In the genomic region with DNA sequence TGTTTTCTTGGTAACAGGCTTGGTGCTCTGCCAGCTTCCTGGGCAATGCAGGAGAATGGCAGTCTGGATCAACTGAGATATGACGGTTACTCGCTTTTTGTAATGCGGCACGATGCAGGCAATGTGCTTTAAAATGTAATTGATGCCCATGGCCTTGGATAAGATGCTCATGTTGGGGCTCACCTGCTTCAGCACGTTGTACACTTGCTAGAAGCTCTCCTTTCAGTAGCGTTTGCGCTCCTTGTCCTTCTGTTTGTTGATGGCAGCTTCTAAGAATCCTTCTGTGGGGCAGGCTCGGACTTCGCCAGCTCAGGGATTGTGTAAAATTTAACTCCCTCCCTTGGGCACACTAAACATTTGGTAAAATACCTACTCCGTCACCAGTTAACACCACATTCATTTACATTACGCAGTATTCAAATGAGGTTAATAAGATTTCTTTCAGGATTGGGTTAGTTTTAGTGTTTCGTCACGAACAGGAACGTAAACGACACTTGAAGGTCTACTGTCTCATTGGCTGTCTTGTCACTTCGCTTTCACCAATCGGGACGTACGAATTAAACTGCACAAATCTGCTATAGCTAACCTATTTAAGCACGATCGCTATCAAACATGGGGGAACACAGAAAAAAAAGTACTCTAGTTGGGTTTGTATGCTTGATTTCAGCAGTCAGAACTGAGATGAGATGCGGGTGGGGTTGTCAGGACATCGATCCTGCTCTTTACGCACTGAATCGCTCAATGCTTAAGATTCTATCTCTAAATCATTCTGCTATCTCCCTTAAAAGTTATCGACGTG, we compare ENCODE assay signal across 8 mouse cellular contexts. TPM values are rescaled to one million over a fixed set of nuclear protein-coding genes. Genes with fewer than 3 reads are reported as not detected.
DNase-seq lines count a peak whose midpoint lies in the region; ATAC-seq lines count a peak whose summit lies in the region.

Hist1h2be (minus strand) TSS at position 392 of the 799 bp plus-strand sequence.

- H3K36me3 ChIP-seq in embryonic facial prominence, embryonic 10.5 days (replicated peaks): no peaks in the 10 kb centered on the region
- no peaks in the 10 kb centered on the region for H3K36me3 ChIP-seq in intestine, embryonic 15.5 days

- H3K27ac ChIP-seq in embryonic facial prominence, embryonic 10.5 days (replicated peaks): peak within 1 kb of the TSS; percentile 97
- peak within 1 kb of the TSS; percentile 97 for H3K27ac ChIP-seq in intestine, embryonic 15.5 days

- intact Hi-C loops in left cerebral cortex, postnatal 14 days (cut with DNase I): loop anchor here (5.0 kb wide), 2 partner anchors 76 to 116 kb away; partner anchors contain the start of genes Hist1h1c, Hist1h1t and Hist1h4c

- ATAC-seq in intestine, embryonic 15.5 days: peak; percentile 89
- peak; percentile 73 for ATAC-seq in megakaryocyte-erythroid progenitor cell, adult 5-6 weeks (replicated peaks; ENCODE audit: low FRiP score, low TSS enrichment, poor library complexity, severe bottlenecking)

- H3K4me1 ChIP-seq in embryonic facial prominence, embryonic 10.5 days: peaks cover 18% of the 10 kb centered on the region
- 0 out of 2 replicates have a peak, but pooled peaks cover 2% of the 10 kb centered on the region for H3K4me1 ChIP-seq in intestine, embryonic 15.5 days (replicated peaks)

- H3K9me3 ChIP-seq in embryonic facial prominence, embryonic 10.5 days: no peaks in the 10 kb centered on the region
- no peaks in the 10 kb centered on the region for H3K9me3 ChIP-seq in intestine, embryonic 15.5 days

- no peaks in the 10 kb centered on the region for H3K27me3 ChIP-seq in embryonic facial prominence, embryonic 10.5 days (replicated peaks; ENCODE audit: low read depth, poor library complexity, severe bottlenecking)
- no peaks in the 10 kb centered on the region for H3K27me3 ChIP-seq in intestine, embryonic 15.5 days (replicated peaks)

- WGBS in embryonic facial prominence, embryonic 10.5 days: 1% methylated on average over 27 of the region's 27 CpGs
- under 1% methylated on average over 27 of the region's 27 CpGs for WGBS in intestine, embryonic 15.5 days

- peak within 1 kb of the TSS; percentile 84 for H3K9ac ChIP-seq in intestine, embryonic 15.5 days

- DNase-seq in adrenal gland, postnatal 14 days: peak; percentile 86
- DNase-seq in embryonic facial prominence, embryonic 10.5 days (ENCODE audit: low spot score): peak; percentile 74
- peak in 1 of 2 experiments; percentile 56 for DNase-seq in gastrocnemius, postnatal 4 days (ENCODE audit: low spot score in 2 of 2)
- peak; percentile 69 to 93 for DNase-seq in left cerebral cortex, postnatal 14 days (ENCODE audit: low spot score in 2 of 2)
- DNase-seq in right cerebral cortex, postnatal 14 days: peak; percentile 67
- peak; percentile 89 for DNase-seq in yolk sac, embryonic 10.5 days (ENCODE audit: low spot score)

- peak within 1 kb of the TSS; percentile 90 for H3K4me2 ChIP-seq in intestine, embryonic 15.5 days (replicated peaks)

- peak within 1 kb of the TSS; percentile 76 for H3K4me3 ChIP-seq in embryonic facial prominence, embryonic 10.5 days
- H3K4me3 ChIP-seq in intestine, embryonic 15.5 days (replicated peaks): peak within 1 kb of the TSS; percentile 61

RNA-seq across cellular contexts. Expression of gene Hist1h2be, which starts in this region (rescaled TPM):
- total RNA-seq in adrenal gland, postnatal 14 days (2021): 22.3 and 25.1 TPM in 2 replicates
- 3.1 and 4.0 TPM in 2 replicates for polyA plus RNA-seq in embryonic facial prominence, embryonic 10.5 days (2016; fragmentation: Nextera tagmentation; extraction: Ambion mirVana)
- 10 to 100 TPM; 40.8 to 47.6 TPM for total RNA-seq in gastrocnemius, postnatal 4 days (2021)
- 1.6 and 2.0 TPM in 2 replicates for polyA plus RNA-seq in intestine, embryonic 15.5 days (2015; fragmentation: Nextera tagmentation; extraction: Ambion mirVana)
- 1 to 10 TPM; 4.8 to 5.6 TPM for total RNA-seq in left cerebral cortex, postnatal 14 days (2021)
- total RNA-seq in megakaryocyte-erythroid progenitor cell, adult 5-6 weeks (2014; fragmentation: Nextera tagmentation): 26.9 and 37.8 TPM in 2 replicates
- total RNA-seq in megakaryocyte-erythroid progenitor cell, adult 5-6 weeks (2017): 47.9 and 73.4 TPM in 2 replicates
